Mouse (Mus musculus) layer of hippocampus, postnatal 14 days (tissue): ENCODE data around the gene Olfr53. TPM values are rescaled to one million over a fixed set of nuclear protein-coding genes. Genes with fewer than 3 reads are reported as not detected.
"Not testable (repeated sequence)": the region's sequence is repeated elsewhere in the genome, so short reads cannot be mapped to it uniquely, and the experiment has no call there.

ENCODE experiments used
- DNase-seq, 2 experiments: peaks; one replicate each; pipeline ENCODE4 v3.0.0; 2021 to 2022; ENCODE audit warnings: low spot score in 2 of 2, mixed read lengths in 1 of 2
- long read RNA-seq, 2 experiments: library from polyadenylated mRNA; stranded (forward); transcript quantifications; one replicate each; pipeline ENCODE4 v2.0.0; 2021
- total RNA-seq, 2 experiments: library from RNA; stranded (reverse); gene quantifications; 2 replicates each; pipeline ENCODE4 v1.2.3; 2021

Gene Olfr53
- not detected for total RNA-seq
- long read RNA-seq, experiment 1: 0 reads
- long read RNA-seq, experiment 2: 0 reads

GRCm38 (mm10) chr7:140646152-140646551 lies at the start of gene Olfr53:
Gene Olfr53, plus strand, starts transcription at chr7:140646452.
- no peak for DNase-seq

- not testable (repeated sequence) for DNase-seq
Measured at GRCm38 (mm10) chr7:140600969-140601368, 45.3 kb upstream of the Olfr53 start, which contains the start of gene Olfr46. Gene Olfr46, plus strand, starts transcription at chr7:140601269.

GRCm38 (mm10) chr7:140628670-140629069 lies 17.6 kb upstream of the Olfr53 start, which contains the start of gene Olfr61:
Gene Olfr61, plus strand, starts transcription at chr7:140628970.
- DNase-seq: not testable (repeated sequence)

DNA sequence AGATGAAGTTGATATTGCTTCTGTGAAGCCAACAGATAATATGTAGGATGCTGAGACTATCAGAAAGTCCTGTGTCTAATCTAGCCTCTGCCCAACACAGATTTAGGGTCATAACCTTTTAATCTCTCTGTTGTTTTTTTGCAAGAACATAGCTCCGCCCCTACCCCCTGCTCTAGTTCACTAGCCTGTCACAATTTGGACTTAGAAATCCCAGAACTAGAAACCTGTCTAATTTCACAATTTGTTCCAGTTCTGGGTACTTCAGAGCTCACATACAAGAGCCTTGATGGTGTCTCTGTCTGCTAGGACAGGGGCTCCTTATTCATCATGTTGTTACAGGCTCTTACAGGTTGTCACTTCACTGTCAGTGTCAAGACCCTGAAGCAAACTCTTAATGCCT lies 15.7 kb upstream of the Olfr53 start:
- DNase-seq: no peak

- no peak for DNase-seq
Measured at GRCm38 (mm10) chr7:140659630-140660029, 13.4 kb downstream of the Olfr53 start, which contains the start of gene Olfr539. Gene Olfr539, plus strand, starts transcription at chr7:140659930.

GRCm38 (mm10) chr7:140670693-140671092 lies 24.4 kb downstream of the Olfr53 start:
- DNase-seq: not testable (repeated sequence)

- no peak for DNase-seq
Measured at GRCm38 (mm10) chr7:140675863-140676262, 29.6 kb downstream of the Olfr53 start.

- DNase-seq: not testable (repeated sequence)
Measured at GRCm38 (mm10) chr7:140679591-140679990, 33.3 kb downstream of the Olfr53 start.

- DNase-seq: no peak
Measured at GRCm38 (mm10) chr7:140681651-140682050, 35.4 kb downstream of the Olfr53 start, which contains the start of gene Olfr45. Gene Olfr45, plus strand, starts transcription at chr7:140681951.

DNA sequence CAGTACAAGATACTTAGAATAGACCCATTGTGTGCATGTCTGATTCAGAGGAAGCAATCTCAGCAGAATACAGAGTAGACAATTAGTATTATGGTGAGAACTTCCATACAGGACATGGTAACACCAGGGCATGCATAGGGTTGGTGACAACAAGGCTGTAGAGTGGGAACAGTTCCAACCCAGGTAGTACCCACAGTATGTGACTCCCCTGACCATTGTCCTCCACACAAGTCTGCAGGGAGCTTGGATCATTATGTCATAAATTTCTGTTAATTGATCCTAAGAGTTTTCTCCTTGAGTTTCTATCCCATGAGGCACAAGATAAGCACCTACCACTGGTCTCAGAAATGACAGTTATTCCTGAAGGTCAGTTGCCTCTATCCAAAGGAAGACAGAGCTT lies 50.7 kb downstream of the Olfr53 start, which contains the start of gene Olfr541:
Gene Olfr541, plus strand, starts transcription at position 301 of the 400 bp plus-strand sequence.
- DNase-seq: no peak

Other genes with a start within 250 kb of the Olfr53 start
- not detected for gene Olfr531, start 243.5 kb upstream of the Olfr53 start, total RNA-seq
- not detected for gene Olfr532, start 224.8 kb upstream of the Olfr53 start, total RNA-seq
- gene Olfr533, start 183.1 kb upstream of the Olfr53 start, total RNA-seq: not detected
- under 1 TPM; 0.12 to 0.23 TPM for gene Olfr535, start 162.2 kb upstream of the Olfr53 start, total RNA-seq
- gene Olfr536, start 139.1 kb upstream of the Olfr53 start, total RNA-seq: not detected
- gene Olfr538, start 78.6 kb upstream of the Olfr53 start, total RNA-seq: not detected
- under 1 TPM; 0.09 to 0.14 TPM for gene Olfr46, start 45.2 kb upstream of the Olfr53 start, total RNA-seq
- gene Olfr61, start 17.5 kb upstream of the Olfr53 start, total RNA-seq: not detected
- under 1 TPM; 0.14 to 0.74 TPM for gene Olfr539, start 13.5 kb downstream of the Olfr53 start, total RNA-seq
- under 1 TPM; 0.05 to 0.17 TPM for gene Olfr45, start 35.5 kb downstream of the Olfr53 start, total RNA-seq
- not detected for gene Olfr541, start 50.8 kb downstream of the Olfr53 start, total RNA-seq
- not detected for gene Cyp2e1, start 117.3 kb downstream of the Olfr53 start, total RNA-seq
- not detected for gene Syce1, start 141.4 kb downstream of the Olfr53 start, total RNA-seq
- 10 to 100 TPM in 1 of 2 experiments, 1 to 10 TPM in 1; 8.0 to 11.2 TPM for gene Zfp941, start 175.7 kb downstream of the Olfr53 start, total RNA-seq
- gene Urah, start 188.6 kb downstream of the Olfr53 start, total RNA-seq: 1 to 10 TPM in 1 of 2 experiments, not detected in 1; 1.0 TPM
- gene Scgb1c1, start 199.1 kb downstream of the Olfr53 start, total RNA-seq: not detected
- gene Odf3, start 201.4 kb downstream of the Olfr53 start, total RNA-seq: not detected
- gene Gm45785, start 209.9 kb downstream of the Olfr53 start, total RNA-seq: 1 to 10 TPM in 1 of 2 experiments, not detected in 1; 1.6 TPM
- 10 to 100 TPM; 88.2 to 90.6 TPM for gene Ric8a, start 210.5 kb downstream of the Olfr53 start, total RNA-seq
- 10 to 100 TPM; 28.4 to 29.5 TPM for gene Bet1l, start 211.1 kb downstream of the Olfr53 start, total RNA-seq
- gene Psmd13, start 235.5 kb downstream of the Olfr53 start, total RNA-seq: 100 to 1,000 TPM; 131 to 135 TPM
- 10 to 100 TPM; 60.2 to 65.6 TPM for gene Sirt3, start 235.9 kb downstream of the Olfr53 start, total RNA-seq